ENCODE assay signal across 26 mouse cellular contexts in the genomic region with DNA sequence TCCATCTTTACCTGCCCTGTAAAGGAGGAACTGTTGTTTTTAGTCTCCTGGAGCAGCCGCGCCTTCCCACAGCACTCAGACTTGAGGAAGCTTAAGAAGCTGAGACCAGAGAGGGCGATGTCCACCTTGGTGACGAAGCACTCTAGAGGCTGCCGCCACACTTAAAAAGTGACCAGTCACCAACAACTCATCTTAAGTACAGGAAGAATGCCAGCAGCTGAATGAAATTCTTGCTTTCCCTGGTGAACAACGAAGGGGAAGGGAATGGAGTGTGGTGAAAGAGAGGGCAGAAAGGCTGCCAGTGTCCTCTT. TPM values are rescaled to one million over a fixed set of nuclear protein-coding genes. Genes with fewer than 3 reads are reported as not detected.
DNase-seq lines count a peak whose midpoint lies in the region; ATAC-seq and TF ChIP-seq lines count a peak whose summit lies in the region.
"Had no signal": no experiment of that assay in that cellular context is flagged by ENCODE, and none has a peak within 500 bp of the region (broad histone marks: within the 10 kb centered on the region; RNA-seq: fewer than 3 reads in every experiment).

No protein-coding gene starts in this region.

- no peak for TF ChIP-seq CTCF in E14TG2a.4 (conservative IDR thresholded peaks at IDR 0.05; ENCODE audit: low read length)

- no peaks in the 10 kb centered on the region for H3K27me3 ChIP-seq in E14TG2a.4 (ENCODE audit: insufficient read depth, low read length)
- H3K27me3 ChIP-seq: CH12.LX; heart, embryonic 15.5 days; intestine, embryonic 15.5 days; liver, embryonic 15.5 days; midbrain, embryonic 15.5 days; neural tube, embryonic 15.5 days had no signal

- H3K9me3 ChIP-seq in E14TG2a.4 (ENCODE audit: low read length) (no peaks in the 10 kb centered on the region), ES-E14 (ENCODE audit: control insufficient read depth, insufficient read depth, low read depth, low read length) (no peaks in the 10 kb centered on the region)
- H3K9me3 ChIP-seq: forebrain, embryonic 12.5 days; heart, embryonic 10.5 days; heart, embryonic 15.5 days; intestine, embryonic 15.5 days; liver, embryonic 15.5 days; midbrain, embryonic 15.5 days; neural tube, embryonic 15.5 days had no signal

- peak overlapping the region; percentile 66; the same call in 1 of the 2 replicates for H3K9ac ChIP-seq in ES-E14 (ENCODE audit: insufficient read depth, low read depth, low read length, poor library complexity, severe bottlenecking)
- H3K9ac ChIP-seq: forebrain, embryonic 12.5 days; heart, embryonic 15.5 days; intestine, embryonic 15.5 days; liver, embryonic 15.5 days; midbrain, embryonic 15.5 days; neural tube, embryonic 15.5 days had no signal

- peak overlapping the region; percentile 99 for H3K27ac ChIP-seq in ES-E14 (ENCODE audit: insufficient read depth, low read depth, low read length, poor library complexity, severe bottlenecking)
- H3K27ac ChIP-seq: heart, embryonic 10.5 days; heart, embryonic 15.5 days; intestine, embryonic 15.5 days; liver, embryonic 15.5 days; macrophage; midbrain, embryonic 15.5 days; neural tube, embryonic 15.5 days had no signal

- H3K4me1 ChIP-seq in E14TG2a.4 (replicated peaks; ENCODE audit: low read depth, low read length): peaks cover 91% of the 10 kb centered on the region
- H3K4me1 ChIP-seq in ES-E14 (ENCODE audit: control insufficient read depth in 2 of 2, insufficient read depth in 2 of 2, low read length in 2 of 2, poor library complexity in 1 of 2): peaks cover 25 to 31% of the 10 kb centered on the region in 2 experiments
- H3K4me1 ChIP-seq: intestine, embryonic 15.5 days had no signal

- in situ Hi-C loops in ES-E14 (cut with MboI; ENCODE audit: low sequenced_read_pairs in 2 of 2, unreplicated experiment in 2 of 2): no loop called here

- peak overlapping the region; percentile 68 for H3K4me3 ChIP-seq in E14TG2a.4 (replicated peaks; ENCODE audit: low read length)
- peak overlapping the region in 1 of 2 experiments; percentile 8; a peak in 2 of 4 replicates for H3K4me3 ChIP-seq in ES-E14 (ENCODE audit: insufficient read depth in 1 of 2, low read depth in 1 of 2, low read length in 2 of 2, poor library complexity in 1 of 2, severe bottlenecking in 1 of 2)
- H3K4me3 ChIP-seq: erythroblast, embryonic 14.5 days; forebrain, embryonic 12.5 days; heart, embryonic 10.5 days; heart, embryonic 15.5 days; intestine, embryonic 15.5 days; liver, embryonic 15.5 days; midbrain, embryonic 15.5 days; neural tube, embryonic 15.5 days had no signal

- peaks cover 19% of the 10 kb centered on the region; the same call in 1 of the 2 replicates for H3K36me3 ChIP-seq in E14TG2a.4 (ENCODE audit: insufficient read depth, low read length)
- H3K36me3 ChIP-seq in ES-E14 (ENCODE audit: control insufficient read depth, insufficient read depth, low read length, poor library complexity, severe bottlenecking): no peaks in the 10 kb centered on the region
- H3K36me3 ChIP-seq: forebrain, embryonic 12.5 days; heart, embryonic 10.5 days; heart, embryonic 15.5 days; intestine, embryonic 15.5 days; liver, embryonic 15.5 days; midbrain, embryonic 15.5 days; neural tube, embryonic 15.5 days had no signal

- ATAC-seq in megakaryocyte, adult 5-6 weeks (ENCODE audit: poor library complexity, severe bottlenecking): peak; percentile 57
- ATAC-seq: hindbrain, embryonic 16.5 days; intestine, embryonic 15.5 days; midbrain, embryonic 15.5 days had no signal

- DNase-seq in ES-E14 (ENCODE audit: low read depth, low spot score): no peak
- peak; percentile 46 for DNase-seq in lung, postnatal 10 days
- DNase-seq in spleen, postnatal 4 days (ENCODE audit: low spot score in 2 of 2): no peak
- no peak for DNase-seq in urinary bladder, postnatal 25 days (ENCODE audit: low spot score)
- no peak for DNase-seq in embryo, embryonic 11 days
- DNase-seq: adrenal gland, postnatal 14 days; cerebellum, adult 11-12 months; cerebellum, adult 9-11 months; gastrocnemius, postnatal 25 days; heart, adult 11 months; kidney, adult 2 months; kidney, postnatal 36 days; thymus, postnatal 14 days had no signal

TF ChIP-seq in ES-E14, 5 proteins besides CTCF, POLR2A, EP300 and RAD21:
- TF ChIP-seq CHD2 (IDR thresholded peaks at IDR 0.05; ENCODE audit: low read depth, low read length): no peak
- TF ChIP-seq HCFC1 (IDR thresholded peaks at IDR 0.05; ENCODE audit: borderline replicate concordance, insufficient read depth, low read length): no peak
- no peak for TF ChIP-seq ZC3H11A (IDR thresholded peaks at IDR 0.05; ENCODE audit: borderline replicate concordance, low read depth, low read length)
- TF ChIP-seq ZNF384 (IDR thresholded peaks at IDR 0.05; ENCODE audit: low read depth, low read length): no peak
- no peak for TF ChIP-seq MAFK (IDR thresholded peaks at IDR 0.05; ENCODE audit: insufficient read depth, low read depth, low read length)

RNA-seq across cellular contexts. Expression of a gene that starts 51.7 kb away (rescaled TPM):
- 65.0 and 65.5 TPM in 2 replicates for total RNA-seq in ES-E14 (2012; rRNA removed)
- 17.0 and 19.9 TPM in 2 replicates for total RNA-seq in megakaryocyte, adult 5-6 weeks (2015)
- total RNA-seq in megakaryocyte, adult 5-6 weeks (2017): 18.9 and 21.0 TPM in 2 replicates
